Mouse (Mus musculus) liver, adult (tissue): ENCODE results near the gene Tom1.

Source experiments
- GATA4 ChIP-seq: IDR thresholded peaks from 2 replicates; pipeline ENCODE4 v1.6.1; 2014; ENCODE audit warnings: mild to moderate bottlenecking, low read length; ENCODE audit not compliant: insufficient replicate concordance

Gene Tom1

DNA sequence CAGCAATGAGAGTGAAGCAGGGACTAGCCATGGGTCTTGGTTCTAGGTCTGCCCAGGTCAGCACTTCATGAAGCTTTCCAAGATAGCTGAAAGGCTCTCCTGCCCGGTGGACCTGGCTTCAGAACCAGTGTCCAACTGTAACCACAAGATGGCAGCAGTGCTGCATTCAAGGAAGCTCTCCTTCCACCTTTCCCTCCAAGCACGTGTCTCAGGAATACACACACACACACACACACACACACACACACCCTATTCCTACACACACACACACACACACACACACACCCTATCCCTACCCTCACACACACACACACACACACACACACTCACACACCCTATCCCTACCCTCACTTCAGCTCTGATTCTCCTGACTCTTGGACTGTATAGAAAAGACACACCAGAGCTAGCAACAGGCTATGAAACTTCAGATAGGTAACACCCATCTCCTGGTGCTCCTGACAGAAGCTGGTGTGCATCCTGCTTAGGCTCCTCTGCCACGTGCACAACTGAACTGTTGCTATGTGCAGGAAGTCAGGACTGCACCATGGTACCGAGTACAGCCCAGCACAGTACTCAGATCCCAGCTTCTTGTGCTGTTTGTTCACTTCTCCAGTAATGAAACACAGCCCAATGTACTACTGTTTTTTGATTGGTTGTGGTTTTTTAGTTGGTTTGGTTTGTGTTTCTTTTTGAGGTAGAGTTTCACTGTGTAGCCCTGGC is 38.3 kb downstream of the Tom1 start:
- no peak for TF ChIP-seq GATA4

DNA sequence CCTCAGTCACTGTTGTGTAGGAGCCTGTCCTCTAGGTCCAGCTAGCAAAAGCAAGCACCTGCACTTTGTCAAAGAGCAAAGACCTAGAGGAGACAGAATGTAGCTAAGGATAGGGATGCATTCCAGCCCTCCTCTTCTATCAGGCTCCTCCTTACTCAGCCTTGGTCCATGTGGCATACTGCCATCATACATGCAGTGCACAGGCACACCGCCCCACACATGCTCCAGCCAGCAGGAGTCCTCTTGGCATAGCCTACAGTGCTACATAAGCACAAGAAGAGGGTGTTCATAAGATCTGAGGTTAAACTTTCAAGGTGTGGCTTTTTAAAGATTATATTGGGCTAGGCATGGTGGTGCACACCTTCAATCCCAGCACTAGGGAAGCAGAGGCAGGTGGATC is 41.4 kb downstream of the Tom1 start:
- TF ChIP-seq GATA4: no peak

DNA sequence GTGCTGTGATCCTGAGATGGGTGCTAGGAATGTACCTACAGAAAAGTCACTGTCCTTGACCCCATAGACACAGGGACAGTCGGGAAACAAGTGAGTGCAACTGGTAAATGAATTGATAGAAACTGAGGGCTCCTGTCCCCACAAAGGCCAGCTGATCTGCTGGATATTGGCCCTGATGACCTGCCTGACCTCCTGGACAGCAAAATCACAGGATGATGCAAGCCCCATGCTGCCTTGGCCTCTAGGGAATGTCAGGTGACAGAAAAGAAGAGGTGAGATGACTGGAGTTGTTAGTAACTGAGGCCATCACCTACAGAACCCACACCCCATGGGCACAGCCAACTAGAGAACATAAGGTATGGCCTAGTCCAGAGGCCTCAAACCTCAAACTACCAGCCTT is 44.7 kb downstream of the Tom1 start:
- TF ChIP-seq GATA4: peak; percentile 15; the same call in 1 of the 2 replicates

GRCm38 (mm10) chr8:75078851-75079250 is 45.3 kb downstream of the Tom1 start:
- TF ChIP-seq GATA4: no peak

DNA sequence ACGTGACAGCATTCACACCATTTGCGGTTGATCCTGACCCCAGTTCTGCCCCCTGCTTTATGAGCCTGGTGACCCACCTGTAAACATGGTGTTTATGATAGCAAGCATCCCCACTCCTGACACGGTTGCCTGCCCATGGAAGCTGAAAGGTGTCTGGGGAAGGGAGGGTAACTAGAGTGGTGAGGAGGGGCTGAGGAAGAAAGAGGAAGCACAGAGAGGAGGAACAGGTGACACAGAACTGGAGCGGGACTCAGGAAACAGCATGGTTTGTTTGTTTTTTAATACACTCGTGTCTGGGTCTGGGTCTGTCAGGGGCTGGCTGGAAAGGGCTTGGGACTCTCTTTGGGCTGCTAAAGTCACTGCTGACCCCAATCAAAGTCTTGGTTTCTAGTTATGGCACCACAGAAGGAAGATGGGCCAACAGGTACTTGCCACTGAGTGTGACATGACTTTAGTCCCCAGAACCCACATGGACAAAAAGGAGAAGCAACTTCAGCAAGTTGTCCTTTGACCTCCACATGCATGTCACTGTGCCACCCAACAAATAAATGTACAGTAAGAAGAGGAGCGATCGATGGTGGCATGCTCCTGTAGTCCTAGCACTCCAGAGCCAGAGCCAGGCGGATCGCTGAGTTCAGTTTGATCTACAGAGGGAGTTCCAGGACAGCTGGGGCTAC is 48.0 kb downstream of the Tom1 start:
- no peak for TF ChIP-seq GATA4

DNA sequence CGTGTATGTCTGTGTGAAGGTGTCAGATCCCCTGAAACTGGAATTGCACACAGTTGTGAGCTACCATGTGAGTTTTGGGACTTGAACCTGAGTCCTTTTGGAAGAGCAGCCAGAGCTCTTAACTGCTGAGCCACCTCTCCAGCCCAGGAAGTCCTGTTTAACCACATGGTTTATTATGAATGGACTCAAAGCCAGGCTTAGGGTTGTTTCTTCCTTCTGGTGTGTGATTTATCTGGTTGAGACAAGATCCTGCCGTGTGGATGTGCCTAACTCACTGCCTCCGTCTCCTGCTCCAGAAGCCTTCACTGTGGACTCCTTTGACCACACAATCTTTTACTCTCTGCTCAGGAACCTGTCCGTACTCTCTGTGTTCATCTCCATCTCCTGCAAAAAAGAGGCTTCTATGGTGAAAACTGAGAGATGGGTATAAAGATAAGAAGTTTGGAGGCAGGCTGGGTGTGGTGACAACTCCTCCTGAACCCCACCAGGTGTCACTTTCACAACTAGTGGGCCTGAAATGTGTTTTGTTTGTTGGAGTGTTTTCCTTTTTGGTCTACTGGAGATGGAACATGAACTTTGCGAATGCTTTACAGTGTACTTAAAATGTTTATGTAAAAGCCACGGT is 48.8 kb downstream of the Tom1 start:
- TF ChIP-seq GATA4: no peak

DNA sequence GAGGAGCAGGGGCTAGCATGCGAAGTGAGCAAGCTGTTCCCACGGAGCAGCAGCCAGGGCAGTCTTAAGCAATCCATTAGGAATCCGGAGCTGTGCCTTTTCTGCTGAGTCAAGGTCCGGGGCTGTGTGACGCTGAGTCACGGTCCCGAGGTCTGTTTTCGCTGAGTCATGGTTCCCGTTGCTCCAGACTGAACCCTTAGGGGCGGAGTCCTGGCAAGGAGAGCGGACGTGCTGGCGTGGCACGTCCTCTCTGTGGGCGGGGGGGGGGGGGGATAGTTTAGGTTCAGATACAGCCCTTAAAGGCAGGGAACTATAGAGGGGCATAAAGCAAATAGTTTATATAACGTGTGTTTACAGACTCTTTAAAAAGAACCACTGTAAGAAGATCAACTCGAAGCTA is 50.3 kb downstream of the Tom1 start:
- TF ChIP-seq GATA4: no peak

- TF ChIP-seq GATA4: no peak
Measured at GRCm38 (mm10) chr8:75084382-75085064, 51.0 kb downstream of the Tom1 start.

- no peak for TF ChIP-seq GATA4
Measured at GRCm38 (mm10) chr8:75086002-75086401, 52.5 kb downstream of the Tom1 start.

DNA sequence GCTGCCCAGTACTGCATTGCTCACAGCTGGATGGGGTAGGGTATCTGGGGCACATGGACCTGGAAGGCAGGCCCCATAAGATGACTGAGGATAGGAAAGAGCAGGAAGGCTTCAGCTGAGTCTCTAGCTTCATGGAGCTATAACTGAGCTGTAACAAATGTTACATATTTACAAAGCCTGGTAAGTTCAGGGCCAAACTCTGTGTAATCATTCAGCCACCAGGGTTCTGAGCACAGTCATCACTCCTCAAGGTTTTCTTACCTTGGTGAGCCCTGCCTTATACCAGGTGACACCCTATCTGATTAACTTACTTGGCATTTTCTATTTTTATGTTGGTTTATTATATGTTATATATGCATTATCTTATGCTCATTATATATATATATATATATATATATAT is 53.6 kb downstream of the Tom1 start:
- no peak for TF ChIP-seq GATA4

- peak; percentile 76; the same call in 1 of the 2 replicates for TF ChIP-seq GATA4
Measured at GRCm38 (mm10) chr8:75088989-75089881, 55.7 kb downstream of the Tom1 start.

DNA sequence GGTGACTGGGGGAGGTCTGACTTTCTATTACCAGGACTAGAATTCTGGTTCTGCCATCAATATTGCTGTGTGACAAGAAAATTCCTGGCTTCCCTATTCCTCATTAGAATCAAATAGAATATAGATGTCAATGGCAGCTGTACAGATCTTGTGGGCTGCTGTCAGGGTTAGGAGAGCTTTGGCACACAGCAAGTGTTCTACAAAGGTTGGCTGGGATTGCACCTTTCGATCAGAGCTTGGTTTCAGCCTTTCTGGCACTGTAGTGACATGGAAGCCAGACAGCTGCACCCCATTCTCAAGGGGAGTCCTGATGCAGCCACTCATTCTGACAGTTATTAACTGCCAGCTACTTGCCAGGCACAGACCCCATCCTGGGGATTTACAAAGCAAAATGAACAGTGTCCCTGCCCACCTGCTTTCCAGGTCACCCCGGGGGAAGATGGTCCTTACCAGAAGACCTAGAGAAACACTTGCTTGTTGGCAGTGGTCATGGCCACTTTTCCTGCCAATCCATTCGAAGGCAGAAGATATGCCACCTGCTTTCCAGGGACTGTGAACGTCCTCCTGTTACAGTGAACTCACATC is 57.4 kb downstream of the Tom1 start:
- TF ChIP-seq GATA4: no peak

DNA sequence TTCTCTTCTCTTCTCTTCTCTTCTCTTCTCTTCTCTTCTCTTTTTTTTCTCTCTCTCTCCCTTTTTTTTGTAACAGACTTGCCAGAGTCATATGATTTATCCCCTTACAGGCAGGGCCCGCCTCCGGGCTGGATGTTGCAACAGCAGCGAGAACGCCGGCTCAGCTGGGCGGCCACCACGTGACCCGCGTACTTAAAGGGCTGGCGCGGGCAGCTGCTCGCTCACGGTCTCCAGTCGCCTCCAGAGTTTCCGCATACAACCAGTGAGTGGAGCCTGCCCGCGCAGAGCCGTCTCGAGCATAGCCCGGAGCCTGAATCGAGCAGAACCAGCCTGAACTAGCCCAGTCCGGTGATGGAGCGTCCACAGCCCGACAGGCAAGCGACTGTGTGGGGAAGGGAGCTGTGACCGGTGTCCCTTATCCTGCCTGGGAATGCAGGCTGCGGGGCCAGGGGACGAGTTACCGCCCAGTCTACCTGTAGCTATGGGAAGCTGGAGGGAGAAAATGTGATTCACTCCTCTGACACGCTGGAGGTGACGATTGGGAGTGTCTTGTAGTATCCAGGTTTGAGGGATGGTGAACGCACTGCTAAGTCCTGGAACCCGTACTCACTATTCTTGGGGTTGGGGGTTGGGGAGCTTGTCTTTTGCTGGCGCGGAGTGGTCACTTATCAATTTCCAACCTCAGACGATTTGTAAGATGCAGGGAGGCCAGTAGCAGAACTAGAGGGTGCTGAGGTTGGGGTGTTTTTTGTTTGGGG is 60.1 kb downstream of the Tom1 start, which contains the start of gene Hmox1:
TSS of gene Hmox1 (plus strand) at position 223 of the 758 bp plus-strand sequence.
- TF ChIP-seq GATA4: no peak
